Mouse (Mus musculus): ENCODE results near the gene Tmem198b. TPM values are rescaled to one million over a fixed set of nuclear protein-coding genes. Genes with fewer than 3 reads are reported as not detected.
A peak's percentile ranks its signal among the peaks of the same experiment; 100 is the strongest.

Tmem198b gene
- total and polyA plus RNA-seq, 3 experiments = 4.7 to 11.2 (median 5.4) TPM

DNA sequence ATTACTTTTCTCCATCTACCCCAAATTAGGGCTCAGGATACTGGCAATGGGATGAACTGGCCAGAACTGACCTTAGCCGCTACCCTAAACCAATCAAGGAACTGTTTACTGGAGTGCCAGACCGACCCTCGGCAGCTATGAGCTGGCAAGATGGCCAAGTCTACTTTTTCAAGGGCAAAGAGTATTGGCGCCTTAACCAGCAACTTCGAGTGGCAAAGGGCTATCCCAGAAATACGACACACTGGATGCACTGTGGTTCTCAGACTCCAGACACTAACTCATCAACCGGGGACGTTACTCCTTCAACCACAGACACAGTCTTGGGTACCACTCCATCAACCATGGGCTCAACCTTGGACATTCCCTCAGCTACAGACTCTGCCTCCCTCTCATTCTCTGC is 5.5 kb downstream of the Tmem198b start:
- TF ChIP-seq CTCF (IDR thresholded peaks at IDR 0.05) (no peak), POLR2A (IDR thresholded peaks at IDR 0.05; ENCODE audit: insufficient read depth, low read depth, low read length) (no peak), EP300 (IDR thresholded peaks at IDR 0.05; ENCODE audit: insufficient read depth, low read depth, low read length) (no peak)
- Histone ChIP-seq H3K79me2 (replicated peaks; ENCODE audit: control insufficient read depth, insufficient read depth, low read length) (no peaks in the 10 kb centered on the region), H3K36me3 (ENCODE audit: control insufficient read depth, insufficient read depth, low read length) (no peaks in the 10 kb centered on the region), H3K27ac (no peak overlapping the region), H3K27me3 (ENCODE audit: control insufficient read depth, insufficient read depth, low read length) (no peaks in the 10 kb centered on the region), H3K4me1 (ENCODE audit: control insufficient read depth, insufficient read depth, low read length) (no peaks in the 10 kb centered on the region; the same call in 1 of the 2 replicates), H3K4me3 (no peak overlapping the region), H3K9ac (ENCODE audit: low read depth, low read length) (no peak overlapping the region)
- DNase-seq = peak in 1 of 2 experiments; percentile 7
- WGBS = 96% methylated on average over 8 of the region's 8 CpGs
- intact Hi-C loops (cut with DNase I) = no loop called here

GRCm38 (mm10) chr10:128795581-128795980 is 8.6 kb downstream of the Tmem198b start:
- no peak overlapping the region for H3K27ac ChIP-seq
- TF ChIP-seq POLR2A (IDR thresholded peaks at IDR 0.05; ENCODE audit: insufficient read depth, low read depth, low read length) = no peak
- TF ChIP-seq CTCF (IDR thresholded peaks at IDR 0.05) = no peak
- no peak for TF ChIP-seq EP300 (IDR thresholded peaks at IDR 0.05; ENCODE audit: insufficient read depth, low read depth, low read length)
- H3K4me3 ChIP-seq = no peak overlapping the region
- no peaks in the 10 kb centered on the region for H3K27me3 ChIP-seq (ENCODE audit: control insufficient read depth, insufficient read depth, low read length)
- no peak for DNase-seq
- intact Hi-C loops (cut with DNase I) = no loop called here
- H3K79me2 ChIP-seq (replicated peaks; ENCODE audit: control insufficient read depth, insufficient read depth, low read length) = no peaks in the 10 kb centered on the region
- no peaks in the 10 kb centered on the region for H3K4me1 ChIP-seq (ENCODE audit: control insufficient read depth, insufficient read depth, low read length)
- 86% methylated on average over 3 of the region's 3 CpGs for WGBS
- no peaks in the 10 kb centered on the region for H3K36me3 ChIP-seq (ENCODE audit: control insufficient read depth, insufficient read depth, low read length)
- H3K9ac ChIP-seq (ENCODE audit: low read depth, low read length) = no peak overlapping the region

DNA sequence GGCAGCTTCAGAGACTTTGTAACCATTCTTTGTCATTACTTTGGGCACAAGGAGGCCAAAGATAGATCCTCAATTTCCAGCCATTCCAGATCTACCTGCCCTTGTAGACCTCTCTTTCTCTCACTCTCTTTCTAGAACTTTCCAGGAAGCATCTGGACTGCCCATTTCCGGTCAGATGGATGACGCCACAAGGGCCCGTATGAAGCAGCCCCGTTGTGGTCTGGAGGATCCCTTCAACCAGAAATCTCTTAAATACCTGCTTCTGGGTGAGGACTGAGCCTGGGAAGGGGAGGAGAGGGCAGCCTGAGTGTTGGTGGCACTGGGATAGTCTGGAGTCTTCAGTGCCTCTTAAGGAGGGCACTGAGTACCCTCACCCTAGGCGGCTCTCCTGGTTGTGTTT is 9.8 kb downstream of the Tmem198b start:
- TF ChIP-seq CTCF (IDR thresholded peaks at IDR 0.05) (no peak), EP300 (IDR thresholded peaks at IDR 0.05; ENCODE audit: insufficient read depth, low read depth, low read length) (no peak), POLR2A (IDR thresholded peaks at IDR 0.05; ENCODE audit: insufficient read depth, low read depth, low read length) (no peak)
- Histone ChIP-seq H3K36me3 (ENCODE audit: control insufficient read depth, insufficient read depth, low read length) (no peaks in the 10 kb centered on the region), H3K4me1 (ENCODE audit: control insufficient read depth, insufficient read depth, low read length) (no peaks in the 10 kb centered on the region), H3K79me2 (replicated peaks; ENCODE audit: control insufficient read depth, insufficient read depth, low read length) (no peaks in the 10 kb centered on the region), H3K9ac (ENCODE audit: low read depth, low read length) (no peak overlapping the region), H3K27ac (no peak overlapping the region), H3K27me3 (ENCODE audit: control insufficient read depth, insufficient read depth, low read length) (no peaks in the 10 kb centered on the region), H3K4me3 (no peak overlapping the region)
- intact Hi-C loops (cut with DNase I) = no loop called here
- WGBS = 69% methylated on average over 5 of the region's 5 CpGs
- no peak for DNase-seq

- intact Hi-C loops (cut with DNase I) = no loop called here
- Histone ChIP-seq H3K36me3 (ENCODE audit: control insufficient read depth, insufficient read depth, low read length) (no peaks in the 10 kb centered on the region), H3K4me1 (ENCODE audit: control insufficient read depth, insufficient read depth, low read length) (no peaks in the 10 kb centered on the region), H3K27ac (no peak overlapping the region), H3K9ac (ENCODE audit: low read depth, low read length) (no peak overlapping the region), H3K79me2 (replicated peaks; ENCODE audit: control insufficient read depth, insufficient read depth, low read length) (no peaks in the 10 kb centered on the region), H3K4me3 (no peak overlapping the region), H3K27me3 (ENCODE audit: control insufficient read depth, insufficient read depth, low read length) (no peaks in the 10 kb centered on the region)
- WGBS = 100% methylated on average over 1 of the region's 1 CpGs
- TF ChIP-seq POLR2A (IDR thresholded peaks at IDR 0.05; ENCODE audit: insufficient read depth, low read depth, low read length) = no peak
- no peak for TF ChIP-seq EP300 (IDR thresholded peaks at IDR 0.05; ENCODE audit: insufficient read depth, low read depth, low read length)
- no peak for TF ChIP-seq CTCF (IDR thresholded peaks at IDR 0.05)
- DNase-seq = no peak
Measured at GRCm38 (mm10) chr10:128793258-128793657, 10.9 kb downstream of the Tmem198b start.

- no peak overlapping the region for H3K9ac ChIP-seq (ENCODE audit: low read depth, low read length)
- H3K4me1 ChIP-seq (ENCODE audit: control insufficient read depth, insufficient read depth, low read length) = no peaks in the 10 kb centered on the region
- DNase-seq = no peak
- TF ChIP-seq POLR2A (IDR thresholded peaks at IDR 0.05; ENCODE audit: insufficient read depth, low read depth, low read length) = no peak
- TF ChIP-seq CTCF (IDR thresholded peaks at IDR 0.05) = peak; percentile 32
- TF ChIP-seq EP300 (IDR thresholded peaks at IDR 0.05; ENCODE audit: insufficient read depth, low read depth, low read length) = no peak
- H3K27ac ChIP-seq = no peak overlapping the region
- H3K79me2 ChIP-seq (replicated peaks; ENCODE audit: control insufficient read depth, insufficient read depth, low read length) = no peaks in the 10 kb centered on the region
- no peak overlapping the region for H3K4me3 ChIP-seq
- intact Hi-C loops (cut with DNase I) = no loop called here
- no peaks in the 10 kb centered on the region for H3K27me3 ChIP-seq (ENCODE audit: control insufficient read depth, insufficient read depth, low read length)
- H3K36me3 ChIP-seq (ENCODE audit: control insufficient read depth, insufficient read depth, low read length) = no peaks in the 10 kb centered on the region
Measured at GRCm38 (mm10) chr10:128792041-128792440, 12.1 kb downstream of the Tmem198b start.

DNA sequence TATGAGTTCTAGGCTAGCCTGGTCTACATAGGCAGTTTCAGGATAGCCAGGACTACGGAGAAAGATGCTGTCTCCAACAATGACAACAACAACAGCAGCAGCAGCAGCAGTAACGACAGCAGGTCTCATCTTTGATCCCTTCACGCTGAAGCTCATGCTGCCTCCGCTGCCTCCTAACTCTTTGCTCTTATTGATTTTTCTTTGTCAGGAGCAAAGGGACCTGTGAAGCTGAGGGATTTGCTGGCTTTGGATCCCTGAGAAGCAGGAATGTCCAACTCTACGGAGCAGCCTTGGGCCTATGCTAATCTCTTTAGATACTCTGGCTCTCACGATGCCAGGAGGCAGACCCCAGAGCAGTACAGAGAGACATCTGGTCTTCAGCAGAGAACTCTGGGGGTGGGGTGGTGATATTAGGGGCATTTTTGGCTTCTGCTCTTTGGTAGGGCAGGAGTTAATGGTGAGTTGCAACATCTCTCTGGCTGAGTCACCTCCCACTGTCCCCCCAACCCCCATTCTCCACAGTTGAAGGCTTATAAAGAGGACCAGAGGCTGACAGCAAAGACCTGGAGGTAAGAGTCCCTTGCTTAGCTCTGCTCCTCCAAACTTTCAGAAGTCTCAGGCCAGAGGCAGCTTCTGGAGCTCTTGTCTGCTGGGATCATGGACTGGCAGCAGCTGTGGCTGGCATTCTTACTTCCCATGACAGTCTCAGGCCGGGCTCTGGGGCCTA is 13.6 kb downstream of the Tmem198b start, which contains the start of gene Mmp19:
Gene Mmp19, plus strand, starts transcription at position 513 of the 727 bp plus-strand sequence.
- H3K4me1 ChIP-seq (ENCODE audit: control insufficient read depth, insufficient read depth, low read length) = no peaks in the 10 kb centered on the region
- TF ChIP-seq POLR2A (IDR thresholded peaks at IDR 0.05; ENCODE audit: insufficient read depth, low read depth, low read length) = no peak
- TF ChIP-seq EP300 (IDR thresholded peaks at IDR 0.05; ENCODE audit: insufficient read depth, low read depth, low read length) = no peak
- no peak for TF ChIP-seq CTCF (IDR thresholded peaks at IDR 0.05)
- WGBS = 58% methylated on average over 7 of the region's 7 CpGs
- peak; percentile 43 to 46 for DNase-seq
- no peak within 1 kb of the TSS for H3K9ac ChIP-seq (ENCODE audit: low read depth, low read length)
- H3K36me3 ChIP-seq (ENCODE audit: control insufficient read depth, insufficient read depth, low read length) = no peaks in the 10 kb centered on the region
- H3K27ac ChIP-seq = peak within 1 kb of the TSS; percentile 41
- H3K27me3 ChIP-seq (ENCODE audit: control insufficient read depth, insufficient read depth, low read length) = no peaks in the 10 kb centered on the region
- intact Hi-C loops (cut with DNase I) = no loop called here
- H3K4me3 ChIP-seq = peak within 1 kb of the TSS; percentile 11; the same call in 1 of the 2 replicates
- no peaks in the 10 kb centered on the region for H3K79me2 ChIP-seq (replicated peaks; ENCODE audit: control insufficient read depth, insufficient read depth, low read length)
